In the genomic region with DNA sequence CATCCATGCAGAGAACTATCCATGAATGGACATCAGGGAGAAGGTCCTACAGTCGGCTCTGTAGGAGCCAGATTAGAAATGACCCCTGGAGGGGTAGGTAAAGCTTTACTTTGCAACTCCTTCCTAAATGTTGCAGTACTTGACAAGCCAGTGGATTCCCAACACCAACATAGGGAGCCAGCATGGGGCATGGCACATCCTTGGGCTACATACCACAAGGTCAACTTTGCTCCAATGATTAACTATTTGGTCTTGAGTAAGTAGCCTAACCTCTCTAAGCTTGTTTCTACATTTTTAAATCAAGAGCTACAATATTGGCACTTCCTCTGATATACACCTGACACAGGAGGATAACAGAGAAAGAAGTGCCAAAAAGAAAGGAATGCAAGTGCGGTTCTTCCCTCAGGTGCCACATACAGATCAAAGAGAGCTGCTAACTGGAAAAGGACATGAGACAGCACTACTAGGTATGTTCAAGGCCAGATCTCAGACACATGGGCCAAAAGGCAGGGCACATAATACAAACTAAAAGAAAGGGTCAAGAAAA, we compare ENCODE assay signal across 23 mouse cellular contexts. TPM values are rescaled to one million over a fixed set of nuclear protein-coding genes. Genes with fewer than 3 reads are reported as not detected.
A peak's percentile ranks its signal among the peaks of the same experiment; 100 is the strongest.
DNase-seq lines count a peak whose midpoint lies in the region; ATAC-seq and TF ChIP-seq lines count a peak whose summit lies in the region.
"Had no signal": no experiment of that assay in that cellular context is flagged by ENCODE, and none has a peak within 500 bp of the region (broad histone marks: within the 10 kb centered on the region; RNA-seq: fewer than 3 reads in every experiment).

No protein-coding gene starts in this region.

- ATAC-seq in liver, embryonic 15.5 days (ENCODE audit: insufficient read depth) = no peak
- ATAC-seq in stomach, embryonic 14.5 days (ENCODE audit: insufficient number of reproducible peaks, insufficient read depth, low FRiP score, low read depth) = no peak
- no peak for ATAC-seq in stomach, postnatal 0 days (ENCODE audit: low FRiP score, low TSS enrichment)
- ATAC-seq: forebrain, postnatal 0 days; hindbrain, embryonic 16.5 days; midbrain, embryonic 16.5 days had no signal

- no peak for TF ChIP-seq EP300 in stomach, postnatal 0 days (optimal IDR thresholded peaks at IDR 0.05)

- H3K27me3 ChIP-seq in liver, embryonic 15.5 days = no peaks in the 10 kb centered on the region
- H3K27me3 ChIP-seq in stomach, embryonic 14.5 days (ENCODE audit: control insufficient read depth, insufficient read depth, low read length) = no peaks in the 10 kb centered on the region
- H3K27me3 ChIP-seq in stomach, postnatal 0 days (ENCODE audit: control insufficient read depth, insufficient read depth, low read length) = no peaks in the 10 kb centered on the region
- H3K27me3 ChIP-seq: forebrain, embryonic 12.5 days; limb, embryonic 15.5 days had no signal

- peak; percentile 14 for DNase-seq in kidney, adult 18-20 months
- no peak for DNase-seq in kidney, postnatal 4 days
- DNase-seq in liver = no peak
- DNase-seq in stomach, postnatal 0 days (ENCODE audit: low spot score) = no peak
- DNase-seq in left cerebral cortex, postnatal 36 days (ENCODE audit: low spot score in 2 of 2) = no peak
- DNase-seq: cerebellum, adult 2 months; cerebellum, postnatal 14 days; forebrain, postnatal 0 days; gastrocnemius, postnatal 10 days; heart, postnatal 14 days; lung, postnatal 10 days; right cerebral cortex, postnatal 25 days; thymus, adult 2 months; thymus, postnatal 36 days had no signal

- no peak overlapping the region for H3K4me2 ChIP-seq in liver, embryonic 15.5 days
- no peak overlapping the region for H3K4me2 ChIP-seq in stomach, embryonic 14.5 days (replicated peaks; ENCODE audit: low read depth, low read length)
- no peak overlapping the region for H3K4me2 ChIP-seq in stomach, postnatal 0 days (replicated peaks; ENCODE audit: low read depth)
- H3K4me2 ChIP-seq: forebrain, embryonic 12.5 days; limb, embryonic 15.5 days had no signal

- intact Hi-C loops in left cerebral cortex, postnatal 36 days (cut with DNase I) = no loop called here

- no peak for TF ChIP-seq CTCF in stomach, postnatal 0 days (IDR thresholded peaks at IDR 0.05; ENCODE audit: low read depth)

- no peaks in the 10 kb centered on the region for H3K9me3 ChIP-seq in liver, embryonic 15.5 days (replicated peaks)
- H3K9me3 ChIP-seq in stomach, embryonic 14.5 days (ENCODE audit: control insufficient read depth, low read depth, low read length) = no peaks in the 10 kb centered on the region
- H3K9me3 ChIP-seq in stomach, postnatal 0 days (ENCODE audit: control insufficient read depth, low read length) = no peaks in the 10 kb centered on the region
- H3K9me3 ChIP-seq: forebrain, embryonic 12.5 days; limb, embryonic 10.5 days; limb, embryonic 15.5 days; midbrain, embryonic 10.5 days had no signal

- no peaks in the 10 kb centered on the region; the same call in 1 of the 2 replicates for H3K36me3 ChIP-seq in liver, embryonic 15.5 days (replicated peaks)
- no peaks in the 10 kb centered on the region for H3K36me3 ChIP-seq in stomach, embryonic 14.5 days (ENCODE audit: control insufficient read depth, insufficient read depth, low read length)
- no peaks in the 10 kb centered on the region for H3K36me3 ChIP-seq in stomach, postnatal 0 days (ENCODE audit: control insufficient read depth, insufficient read depth, low read length)
- H3K36me3 ChIP-seq: forebrain, embryonic 12.5 days; limb, embryonic 15.5 days had no signal

- 49% methylated on average over 2 of the region's 2 CpGs for WGBS in liver, embryonic 15.5 days (ENCODE audit: insufficient replicate concordance)
- 61% methylated on average over 2 of the region's 2 CpGs for WGBS in stomach, embryonic 14.5 days
- 53% methylated on average over 2 of the region's 2 CpGs for WGBS in stomach, postnatal 0 days

- H3K4me1 ChIP-seq in liver, embryonic 15.5 days (replicated peaks) = peaks cover 27% of the 10 kb centered on the region
- peaks cover 32% of the 10 kb centered on the region for H3K4me1 ChIP-seq in stomach, embryonic 14.5 days (ENCODE audit: control insufficient read depth, insufficient read depth, low read length)
- H3K4me1 ChIP-seq in stomach, postnatal 0 days (replicated peaks; ENCODE audit: control insufficient read depth, insufficient read depth) = peaks cover 19% of the 10 kb centered on the region

- no peak overlapping the region for H3K4me3 ChIP-seq in liver, embryonic 15.5 days (replicated peaks)
- no peak overlapping the region for H3K4me3 ChIP-seq in stomach, embryonic 14.5 days (ENCODE audit: low read depth, low read length)
- no peak overlapping the region for H3K4me3 ChIP-seq in stomach, postnatal 0 days (ENCODE audit: low read depth, low read length)
- H3K4me3 ChIP-seq: erythroblast, embryonic 14.5 days; forebrain, embryonic 12.5 days; limb, embryonic 15.5 days; midbrain, embryonic 10.5 days had no signal

- H3K27ac ChIP-seq in liver, embryonic 15.5 days (replicated peaks) = 0 out of 2 replicates have a peak overlapping the region, but pooled peaks have one; percentile 10
- H3K27ac ChIP-seq in stomach, embryonic 14.5 days (ENCODE audit: low read length) = peak overlapping the region; percentile 28; the same call in 1 of the 2 replicates
- H3K27ac ChIP-seq in stomach, postnatal 0 days (replicated peaks) = no peak overlapping the region
- H3K27ac ChIP-seq: forebrain, embryonic 12.5 days; limb, embryonic 15.5 days had no signal

- H3K9ac ChIP-seq in liver, embryonic 15.5 days = no peak overlapping the region
- H3K9ac ChIP-seq in stomach, embryonic 14.5 days (replicated peaks; ENCODE audit: low read depth, low read length) = no peak overlapping the region
- no peak overlapping the region for H3K9ac ChIP-seq in stomach, postnatal 0 days (ENCODE audit: low read length)
- H3K9ac ChIP-seq: forebrain, embryonic 12.5 days; forebrain, postnatal 0 days; limb, embryonic 15.5 days had no signal

RNA-seq across cellular contexts. Expression of a gene that starts 31.9 kb away (rescaled TPM):
- polyA plus RNA-seq in liver, embryonic 15.5 days (2015; fragmentation: Nextera tagmentation; extraction: Ambion mirVana) = 2.8 and 3.0 TPM in 2 replicates
- 17.2 and 19.7 TPM in 2 replicates for polyA plus RNA-seq in stomach, embryonic 14.5 days (2014; fragmentation: Nextera tagmentation; extraction: Ambion mirVana)
- 8.9 and 9.3 TPM in 2 replicates for polyA plus RNA-seq in stomach, postnatal 0 days (2015; fragmentation: Nextera tagmentation; extraction: Ambion mirVana)
- total RNA-seq in left cerebral cortex, postnatal 36 days (2021) = 10 to 100 TPM; 19.5 to 20.2 TPM
